Mouse (Mus musculus) CH12.LX (cell line): ENCODE results near the gene Synpo2. TPM values are rescaled to one million over a fixed set of nuclear protein-coding genes. Genes with fewer than 3 reads are reported as not detected.

Experiments used
- DNase-seq: peaks from one replicate; pipeline ENCODE4 v3.0.0-alpha.2; 2013; ENCODE audit errors: extremely low read depth
- H3K27ac ChIP-seq: 2 replicates; pipeline ENCODE4 v1.5.1; 2012; ENCODE audit warnings: low read depth, mild to moderate bottlenecking, control low read depth, moderate library complexity; ENCODE audit not compliant: insufficient read depth
- H3K27me3 ChIP-seq: replicated peaks from 2 replicates; pipeline ENCODE3; 2012; ENCODE audit warnings: inconsistent platforms
- H3K36me3 ChIP-seq, 2 experiments: replicated peaks in 1 of 2; 2 replicates each; pipeline versions ENCODE3 to v1.6.1; 2012; ENCODE audit warnings: inconsistent platforms in 1 of 2, low read length in 1 of 2, mild to moderate bottlenecking in 1 of 2, mixed read lengths in 1 of 2, moderate library complexity in 1 of 2; ENCODE audit not compliant: control insufficient read depth in 1 of 2, insufficient read depth in 1 of 2
- H3K4me1 ChIP-seq, 2 experiments: 2 replicates each; pipeline ENCODE4 v1.6.1; 2012; ENCODE audit warnings: inconsistent platforms in 1 of 2, moderate library complexity in 1 of 2; ENCODE audit not compliant: insufficient read depth in 2 of 2, control insufficient read depth in 1 of 2
- H3K4me2 ChIP-seq: 2 replicates; pipeline ENCODE4 v1.6.1; 2012; ENCODE audit warnings: low read depth, mild to moderate bottlenecking, control low read depth; ENCODE audit not compliant: poor library complexity, insufficient read depth, severe bottlenecking
- H3K4me3 ChIP-seq, 3 experiments: fragments of 150-350 bp in 1 of 3; sonication (generic) in 1 of 3; replicated peaks in 1 of 3; 2 replicates each; pipeline versions ENCODE3 to v1.5.1; 2011 to 2012; ENCODE audit warnings: low read depth in 2 of 3, low read length in 2 of 3, mild to moderate bottlenecking in 2 of 3, moderate library complexity in 2 of 3, control low read depth in 1 of 3, improper control_type of control experiment in 1 of 3, inconsistent platforms in 1 of 3, mixed read lengths in 1 of 3; ENCODE audit not compliant: poor library complexity in 1 of 3
- H3K79me2 ChIP-seq: replicated peaks from 2 replicates; pipeline ENCODE4 v1.6.1; 2012; ENCODE audit warnings: mild to moderate bottlenecking, moderate library complexity; ENCODE audit not compliant: control insufficient read depth, poor library complexity, insufficient read depth, severe bottlenecking; ENCODE audit errors: extremely low read depth
- H3K9ac ChIP-seq: 2 replicates; pipeline ENCODE4 v1.6.1; 2012; ENCODE audit warnings: low read depth, mild to moderate bottlenecking, control low read depth, moderate library complexity; ENCODE audit not compliant: insufficient read depth
- H3K9me3 ChIP-seq: replicated peaks from 2 replicates; pipeline ENCODE3; 2012; ENCODE audit warnings: low read length, inconsistent platforms, mixed read lengths
- CHD1 ChIP-seq: IDR thresholded peaks from 2 replicates; pipeline ENCODE4 v1.6.1; 2012; ENCODE audit warnings: low read depth, low read length, improper control_type of control experiment, inconsistent platforms
- CHD2 ChIP-seq: IDR thresholded peaks from 2 replicates; pipeline ENCODE4 v1.6.1; 2011; ENCODE audit warnings: low read length, improper control_type of control experiment
- EP300 ChIP-seq: IDR thresholded peaks from 2 replicates; pipeline ENCODE4 v1.6.1; 2011; ENCODE audit warnings: low read length, improper control_type of control experiment
- ETS1 ChIP-seq: conservative IDR thresholded peaks from 2 replicates; pipeline ENCODE4 v1.6.1; 2012; ENCODE audit warnings: low read depth, mild to moderate bottlenecking, inconsistent platforms, low read length, improper control_type of control experiment, moderate library complexity
- HCFC1 ChIP-seq: IDR thresholded peaks from 2 replicates; pipeline ENCODE4 v1.6.1; 2012; ENCODE audit warnings: low read depth, mild to moderate bottlenecking, inconsistent platforms, low read length, improper control_type of control experiment
- IRF4 ChIP-seq: IDR thresholded peaks from 2 replicates; pipeline ENCODE4 v1.6.1; 2014; ENCODE audit warnings: low read depth, mild to moderate bottlenecking, inconsistent platforms, low read length, improper control_type of control experiment
- JUND ChIP-seq: conservative IDR thresholded peaks from 2 replicates; pipeline ENCODE4 v1.6.1; 2011; ENCODE audit warnings: low read depth, low read length, improper control_type of control experiment
- KAT2A ChIP-seq: IDR thresholded peaks from 2 replicates; pipeline ENCODE4 v1.6.1; 2012; ENCODE audit warnings: low read length, improper control_type of control experiment, inconsistent platforms; ENCODE audit not compliant: insufficient replicate concordance
- MXI1 ChIP-seq: IDR thresholded peaks from 2 replicates; pipeline ENCODE4 v1.6.1; 2011; ENCODE audit warnings: mild to moderate bottlenecking, low read depth, low read length, improper control_type of control experiment
- MYC ChIP-seq: IDR thresholded peaks from 2 replicates; pipeline ENCODE4 v1.6.1; 2011; ENCODE audit warnings: low read depth, mild to moderate bottlenecking, improper control_type of control experiment, low read length
- PAX5 ChIP-seq: IDR thresholded peaks from 2 replicates; pipeline ENCODE4 v1.6.1; 2012; ENCODE audit warnings: low read length, inconsistent platforms, mixed read lengths
- POLR2A ChIP-seq: IDR thresholded peaks from 2 replicates; pipeline ENCODE4 v1.6.1; 2011; ENCODE audit warnings: low read depth, mild to moderate bottlenecking, improper control_type of control experiment, low read length
- RAD21 ChIP-seq: IDR thresholded peaks from 2 replicates; pipeline ENCODE4 v1.6.1; 2011; ENCODE audit warnings: low read depth, mild to moderate bottlenecking, low read length, improper control_type of control experiment, moderate library complexity
- SMC3 ChIP-seq: IDR thresholded peaks from 2 replicates; pipeline ENCODE4 v1.6.1; 2011; ENCODE audit warnings: low read depth, low read length, improper control_type of control experiment
- USF1 ChIP-seq: IDR thresholded peaks from 2 replicates; pipeline ENCODE4 v1.6.1; 2014; ENCODE audit warnings: low read depth, mild to moderate bottlenecking, inconsistent platforms, low read length, improper control_type of control experiment
- USF2 ChIP-seq: conservative IDR thresholded peaks from 2 replicates; pipeline ENCODE4 v1.6.1; 2011; ENCODE audit warnings: low read depth, low read length, improper control_type of control experiment
- ZC3H11A ChIP-seq: IDR thresholded peaks from 2 replicates; pipeline ENCODE4 v1.6.1; 2012; ENCODE audit warnings: low read depth, mild to moderate bottlenecking, inconsistent platforms, low read length, improper control_type of control experiment
- ZKSCAN1 ChIP-seq: IDR thresholded peaks from 2 replicates; pipeline ENCODE4 v1.6.1; 2012; ENCODE audit warnings: low read depth, inconsistent platforms, low read length, improper control_type of control experiment, borderline replicate concordance
- dilution Hi-C: fragments of 300-500 bp; cut with MboI; formaldehyde crosslinking; loops from 2 replicates; pipeline ENCODE4 v1.14.3; 2020; ENCODE audit warnings: low sequenced_read_pairs; ENCODE audit not compliant: extremely low pct_unique_long_range_greater_than_20kb, extremely low pct_ligation_motif_present
- in situ Hi-C: fragments of 300-500 bp; cut with MboI; formaldehyde crosslinking; loops from 3 replicates; pipeline ENCODE4 v1.14.3; 2019; ENCODE audit warnings: low sequenced_read_pairs, low pct_ligation_motif_present, low pct_unique_long_range_greater_than_20kb, mixed read lengths
- polyA plus RNA-seq: library from polyadenylated mRNA; unstranded; fragments of >175 nt; gene quantifications from 2 replicates; pipeline ENCODE4 v1.2.1, GENCODE M21; 2012; ENCODE audit warnings: low read depth; ENCODE audit not compliant: insufficient read length
- total RNA-seq, 2 experiments: library from RNA; depleted of rRNA; stranded (reverse); fragments of 300-350 nt in 1 of 2; fragments of >200 nt in 1 of 2; gene quantifications; 2 replicates each; pipeline ENCODE4 v1.2.3; 2012 to 2014

The Synpo2 gene
- total and polyA plus RNA-seq, 3 experiments: 0.13 to 1.1 (median 0.13) TPM

DNA sequence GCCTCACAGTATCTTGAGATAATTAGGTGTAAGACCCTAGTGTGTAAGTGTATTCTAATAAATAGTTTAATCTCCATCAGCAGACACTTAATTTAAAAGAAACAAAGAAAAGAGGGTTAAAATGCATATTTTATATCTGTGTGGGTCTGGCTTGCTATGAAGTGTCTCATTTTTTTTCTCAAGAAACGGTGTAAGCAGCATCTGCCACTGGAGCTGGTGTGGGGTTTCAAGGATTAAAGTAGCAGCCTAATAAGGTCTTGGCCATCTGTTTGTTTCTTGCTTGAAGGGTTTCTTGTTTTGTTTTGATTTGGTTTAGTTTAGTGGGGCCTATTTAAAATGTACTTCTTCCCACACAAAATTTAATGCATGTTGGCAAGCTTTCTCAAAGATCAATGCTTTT, 46.1 kb downstream of the Synpo2 start:
- no peaks in the 10 kb centered on the region for H3K27me3 ChIP-seq
- no peak for TF ChIP-seq PAX5
- TF ChIP-seq POLR2A: no peak
- no peak for TF ChIP-seq ZC3H11A
- TF ChIP-seq USF2: no peak
- TF ChIP-seq USF1: no peak
- TF ChIP-seq, all 38 proteins: peak for 0
- Histone ChIP-seq H3K9ac (no peak overlapping the region), H3K4me3 (no peak overlapping the region), H3K27ac (no peak overlapping the region), H3K9me3 (no peaks in the 10 kb centered on the region), H3K79me2 (no peaks in the 10 kb centered on the region), H3K4me1 (peaks cover 7 to 16% of the 10 kb centered on the region in 2 experiments; a peak in 3 of 4 replicates), H3K4me2 (no peak overlapping the region), H3K36me3 (no peaks in the 10 kb centered on the region)
- DNase-seq: no peak
- dilution Hi-C loops (no loop called here), in situ Hi-C loops (no loop called here)

DNA sequence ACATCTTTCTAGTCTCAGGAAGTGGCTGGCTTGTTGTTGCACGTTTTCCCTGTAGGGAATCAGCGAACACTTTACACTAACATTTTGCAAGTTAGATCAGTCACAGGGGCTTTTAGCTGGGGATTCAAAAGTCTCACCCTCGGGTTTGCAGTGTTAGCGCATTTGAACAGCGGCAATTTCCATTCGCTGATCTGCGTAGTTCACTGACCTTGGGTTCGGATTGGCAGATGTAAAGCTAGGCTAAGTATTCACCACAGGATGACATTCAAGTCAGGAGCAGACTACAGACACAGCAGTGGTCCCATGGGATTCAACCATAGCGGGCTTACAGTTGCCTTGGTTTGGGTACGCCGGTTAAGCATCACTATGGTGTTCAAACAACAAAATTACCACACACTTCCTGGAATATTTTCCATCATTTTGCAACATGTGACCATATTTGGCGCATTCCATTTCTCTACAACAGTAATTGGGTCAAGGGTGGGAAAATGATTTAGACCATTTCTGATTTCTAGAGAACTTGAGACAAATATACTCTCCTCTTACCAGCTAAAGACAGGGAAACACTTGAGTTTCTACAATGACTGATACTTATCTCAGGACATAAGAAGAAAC, 47.2 kb downstream of the Synpo2 start:
- no peak overlapping the region for H3K4me3 ChIP-seq

GRCm38 (mm10) chr3:123187370-123188124, 48.4 kb downstream of the Synpo2 start:
- DNase-seq: no peak
- Histone ChIP-seq H3K4me3 (no peak overlapping the region), H3K4me2 (no peak overlapping the region), H3K27ac (no peak overlapping the region)
- TF ChIP-seq MYC (no peak), USF1 (no peak), JUND (no peak), RAD21 (no peak), CHD2 (no peak), MXI1 (no peak)
- TF ChIP-seq, all 38 proteins: peak for 0
- H3K4me1 ChIP-seq: peaks cover 10 to 24% of the 10 kb centered on the region in 2 experiments; a peak in 3 of 4 replicates
- H3K9ac ChIP-seq: no peak overlapping the region
- dilution Hi-C loops: no loop called here
- no peaks in the 10 kb centered on the region for H3K36me3 ChIP-seq
- H3K79me2 ChIP-seq: no peaks in the 10 kb centered on the region
- in situ Hi-C loops: no loop called here
- H3K27me3 ChIP-seq: no peaks in the 10 kb centered on the region
- H3K9me3 ChIP-seq: no peaks in the 10 kb centered on the region

More for the DNA sequence above, 47.2 kb downstream of the Synpo2 start:
- in situ Hi-C loops: no loop called here
- H3K79me2 ChIP-seq: no peaks in the 10 kb centered on the region
- H3K27me3 ChIP-seq: no peaks in the 10 kb centered on the region
- H3K9me3 ChIP-seq: no peaks in the 10 kb centered on the region
- H3K27ac ChIP-seq: no peak overlapping the region
- no peak overlapping the region for H3K9ac ChIP-seq
- H3K4me2 ChIP-seq: no peak overlapping the region
- H3K4me1 ChIP-seq: peaks cover 10 to 24% of the 10 kb centered on the region in 2 experiments; a peak in 3 of 4 replicates
- no peak for DNase-seq
- dilution Hi-C loops: no loop called here
- TF ChIP-seq HCFC1: no peak
- TF ChIP-seq SMC3: no peak
- TF ChIP-seq EP300: no peak
- no peak for TF ChIP-seq ETS1
- TF ChIP-seq CHD1: no peak
- TF ChIP-seq ZKSCAN1: no peak
- no peak for TF ChIP-seq POLR2A
- no peak for TF ChIP-seq IRF4
- TF ChIP-seq RAD21: no peak
- no peak for TF ChIP-seq KAT2A
- TF ChIP-seq, all 38 proteins: peak for 0
- no peaks in the 10 kb centered on the region for H3K36me3 ChIP-seq
